Mouse (Mus musculus) forebrain, postnatal 0 days (tissue): ENCODE measurements around the gene Rps2. TPM values are rescaled to one million over a fixed set of nuclear protein-coding genes. Genes with fewer than 3 reads are reported as not detected.
"Not testable (repeated sequence)": the region's sequence is repeated elsewhere in the genome, so short reads cannot be mapped to it uniquely, and the experiment has no call there.

Experiments used
- ATAC-seq: fragments of 200-750 bp; cut with Nextera tagmentation; 2 replicates; pipeline ENCODE4 v1.8.0; 2017; ENCODE audit warnings: mild to moderate bottlenecking, moderate library complexity
- DNase-seq: peaks from one replicate; pipeline ENCODE4 v3.0.0-alpha.2; 2015
- H3K27ac ChIP-seq: fragments of 300-500 bp; sonication (generic); 2 replicates; pipeline ENCODE4 v1.5.1; 2014; ENCODE audit warnings: low read depth, mild to moderate bottlenecking, antibody characterized with exemption, low read length, moderate library complexity, mixed read lengths
- H3K27me3 ChIP-seq: fragments of 300-500 bp; sonication (generic); 2 replicates; pipeline ENCODE4 v1.6.1; 2014; ENCODE audit warnings: mild to moderate bottlenecking, low read length, mixed read lengths; ENCODE audit not compliant: insufficient read depth
- H3K36me3 ChIP-seq: fragments of 300-500 bp; sonication (generic); 2 replicates; pipeline ENCODE4 v1.6.1; 2014; ENCODE audit warnings: mild to moderate bottlenecking, moderate library complexity; ENCODE audit not compliant: insufficient read depth
- H3K4me1 ChIP-seq: fragments of 300-500 bp; sonication (generic); 2 replicates; pipeline ENCODE4 v1.6.1; 2014; ENCODE audit warnings: antibody characterized with exemption; ENCODE audit not compliant: insufficient read depth
- H3K4me2 ChIP-seq: fragments of 300-500 bp; sonication (generic); 2 replicates; pipeline ENCODE4 v1.6.1; 2014; ENCODE audit warnings: low read depth, mild to moderate bottlenecking, moderate library complexity
- H3K4me3 ChIP-seq: fragments of 300-500 bp; sonication (generic); 2 replicates; pipeline ENCODE4 v1.5.1; 2014; ENCODE audit warnings: low read depth, low read length, mixed read lengths
- H3K9ac ChIP-seq: fragments of 300-500 bp; sonication (generic); 2 replicates; pipeline ENCODE4 v1.6.1; 2014; ENCODE audit warnings: mild to moderate bottlenecking
- H3K9me3 ChIP-seq: fragments of 300-500 bp; sonication (generic); 2 replicates; pipeline ENCODE4 v1.6.1; 2016; ENCODE audit warnings: low read length
- CTCF ChIP-seq: sonication (generic); IDR thresholded peaks from 2 replicates; pipeline ENCODE4 v1.5.1; 2016; ENCODE audit warnings: antibody characterized with exemption, control low read depth, low read depth
- WGBS: fragments of 180-500 bp; shearing (Covaris S2); extraction: QIAGEN DNeasy Blood & Tissue Kit; methylation state at CpG from one replicate; pipeline ENCODE4 v1.1.7; 2014; 5-methylcytosine and 5-hydroxymethylcytosine counted together
- polyA plus RNA-seq: library from polyadenylated mRNA; unstranded; fragments of >200 nt; fragmentation: Nextera tagmentation; extraction: Ambion mirVana; gene quantifications from 2 replicates; pipeline ENCODE4 v1.2.1, GENCODE M21; 2015
- total RNA-seq: library from RNA; depleted of rRNA; stranded (reverse); fragments of >200 nt; gene quantifications from 2 replicates; pipeline ENCODE4 v1.2.3, GENCODE M21; 2014

Rps2 gene
- total and polyA plus RNA-seq, 2 experiments from 2014 or later, result 884 to 2,317 TPM

- no peak overlapping the region for H3K4me3 ChIP-seq
- DNase-seq (no peak), ATAC-seq (no peak)
- H3K4me1 ChIP-seq, result peaks cover 3% of the 10 kb centered on the region; the same call in 1 of the 2 replicates
- H3K9me3 ChIP-seq, result no peaks in the 10 kb centered on the region
- no peak overlapping the region for H3K27ac ChIP-seq
- peaks cover 40% of the 10 kb centered on the region for H3K36me3 ChIP-seq
- no peak overlapping the region for H3K4me2 ChIP-seq
- no peak for TF ChIP-seq CTCF
- H3K9ac ChIP-seq, result no peak overlapping the region
- H3K27me3 ChIP-seq, result no peaks in the 10 kb centered on the region
- WGBS, result 95% methylated on average over 3 of the region's 3 CpGs
These were observed 12.1 kb upstream of the Rps2 start for GRCm38 (mm10) chr17:24705821-24706220.

- ATAC-seq (peak; percentile 97), DNase-seq (peak; percentile 98)
- Histone ChIP-seq H3K9me3 (no peaks in the 10 kb centered on the region), H3K27me3 (no peaks in the 10 kb centered on the region), H3K27ac (peak within 1 kb of the TSS; percentile 67), H3K36me3 (peaks cover 27% of the 10 kb centered on the region), H3K4me3 (peak within 1 kb of the TSS; percentile 58), H3K4me2 (peak within 1 kb of the TSS; percentile 62), H3K4me1 (peaks cover 3% of the 10 kb centered on the region; the same call in 1 of the 2 replicates), H3K9ac (peak within 1 kb of the TSS; percentile 62)
- no peak for TF ChIP-seq CTCF
- WGBS, result 4% methylated on average over 32 of the region's 32 CpGs
These were observed 10.7 kb upstream of the Rps2 start, which contains the start of gene Tbl3 for GRCm38 (mm10) chr17:24706982-24707800. Tbl3 (minus strand) TSS chr17:24707660.

GRCm38 (mm10) chr17:24707801-24708425, 10.0 kb upstream of the Rps2 start:
- Histone ChIP-seq H3K27ac (peak overlapping the region; percentile 67; the same call in 1 of the 2 replicates), H3K9ac (peak overlapping the region; percentile 62), H3K9me3 (no peaks in the 10 kb centered on the region), H3K36me3 (peaks cover 20% of the 10 kb centered on the region), H3K4me1 (peaks cover 3% of the 10 kb centered on the region; the same call in 1 of the 2 replicates), H3K4me2 (peak overlapping the region; percentile 62), H3K27me3 (no peaks in the 10 kb centered on the region), H3K4me3 (peak overlapping the region; percentile 58)
- TF ChIP-seq CTCF, result no peak
- WGBS, result 5% methylated on average over 24 of the region's 24 CpGs
- ATAC-seq (peak; percentile 62; the same call in 1 of the 2 replicates), DNase-seq (no peak)

- Histone ChIP-seq H3K27me3 (no peaks in the 10 kb centered on the region), H3K9me3 (no peaks in the 10 kb centered on the region), H3K4me3 (no peak overlapping the region), H3K4me1 (peaks cover 3% of the 10 kb centered on the region; the same call in 1 of the 2 replicates), H3K9ac (no peak overlapping the region), H3K36me3 (peaks cover 16% of the 10 kb centered on the region), H3K27ac (no peak overlapping the region), H3K4me2 (no peak overlapping the region)
- TF ChIP-seq CTCF, result peak; percentile 53
- peak; percentile 33 for DNase-seq
- ATAC-seq, result no peak
- 36% methylated on average over 2 of the region's 2 CpGs for WGBS
These were observed 9.3 kb upstream of the Rps2 start for GRCm38 (mm10) chr17:24708646-24709045.

GRCm38 (mm10) chr17:24715556-24715955, 2.4 kb upstream of the Rps2 start:
- WGBS, result 48% methylated on average over 6 of the region's 6 CpGs
- DNase-seq (no peak), ATAC-seq (no peak)
- Histone ChIP-seq H3K9ac (no peak overlapping the region), H3K27ac (no peak overlapping the region), H3K4me3 (no peak overlapping the region), H3K9me3 (no peaks in the 10 kb centered on the region), H3K27me3 (no peaks in the 10 kb centered on the region), H3K4me1 (no peaks in the 10 kb centered on the region), H3K36me3 (no peaks in the 10 kb centered on the region), H3K4me2 (no peak overlapping the region)
- no peak for TF ChIP-seq CTCF

GRCm38 (mm10) chr17:24716166-24716682, 1.7 kb upstream of the Rps2 start:
- no peaks in the 10 kb centered on the region for H3K27me3 ChIP-seq
- no peaks in the 10 kb centered on the region for H3K9me3 ChIP-seq
- ATAC-seq (no peak), DNase-seq (no peak)
- peaks cover 1% of the 10 kb centered on the region; the same call in 1 of the 2 replicates for H3K4me1 ChIP-seq
- H3K27ac ChIP-seq, result no peak overlapping the region
- H3K36me3 ChIP-seq, result peaks cover under 1% of the 10 kb centered on the region
- no peak overlapping the region for H3K9ac ChIP-seq
- no peak overlapping the region for H3K4me3 ChIP-seq
- 94% methylated on average over 15 of the region's 15 CpGs for WGBS
- TF ChIP-seq CTCF, result no peak
- H3K4me2 ChIP-seq, result no peak overlapping the region

GRCm38 (mm10) chr17:24718938-24719337, 1.0 kb downstream of the Rps2 start:
- H3K9me3 ChIP-seq, DNase-seq, H3K27me3 ChIP-seq, H3K27ac ChIP-seq, ATAC-seq: not testable (repeated sequence)
- H3K4me1 ChIP-seq, result peaks cover 11% of the 10 kb centered on the region
- peaks cover 14% of the 10 kb centered on the region for H3K36me3 ChIP-seq
- H3K4me3 ChIP-seq, result peak overlapping the region; percentile 86
- peak overlapping the region; percentile 85 for H3K9ac ChIP-seq
- peak overlapping the region; percentile 67 for H3K4me2 ChIP-seq
- 70% methylated on average over 5 of the region's 5 CpGs for WGBS
